Mouse (Mus musculus) adrenal gland, adult 18-20 months (tissue): Measurements from ENCODE around the gene Tiam2. TPM values are rescaled to one million over a fixed set of nuclear protein-coding genes. Genes with fewer than 3 reads are reported as not detected.

Source experiments
- DNase-seq, 2 experiments: peaks; one replicate each; pipeline ENCODE4 v3.0.0; 2021 to 2022; ENCODE audit warnings: low spot score in 2 of 2
- total RNA-seq, 2 experiments: library from RNA; stranded (reverse); gene quantifications; 1 replicate in 1 of 2; 2 replicates in 1 of 2; pipeline ENCODE4 v1.2.3; 2021

The Tiam2 gene
- total RNA-seq, 2 experiments from 2014 or later = 6.4 to 29.1 TPM

DNA sequence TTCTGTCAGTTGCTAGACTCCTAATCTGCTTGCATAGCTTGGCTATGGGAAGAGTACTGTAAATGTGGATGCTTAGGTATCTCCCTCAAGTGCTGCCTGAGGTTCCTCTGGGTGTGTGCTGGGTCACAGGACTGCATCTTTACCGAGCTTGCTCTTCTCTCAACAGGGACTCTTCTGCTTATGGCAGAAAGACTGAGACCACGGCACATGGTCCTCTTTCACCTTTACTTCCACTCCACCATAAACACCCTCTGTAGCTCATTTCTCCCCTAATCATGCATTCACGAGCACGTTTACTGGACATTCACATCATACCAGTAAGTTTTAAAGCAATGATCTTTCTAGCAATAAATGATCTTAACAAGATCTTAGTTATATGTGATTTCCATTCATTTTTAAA lies 63.4 kb downstream of the Tiam2 start:
- no peak for DNase-seq

DNA sequence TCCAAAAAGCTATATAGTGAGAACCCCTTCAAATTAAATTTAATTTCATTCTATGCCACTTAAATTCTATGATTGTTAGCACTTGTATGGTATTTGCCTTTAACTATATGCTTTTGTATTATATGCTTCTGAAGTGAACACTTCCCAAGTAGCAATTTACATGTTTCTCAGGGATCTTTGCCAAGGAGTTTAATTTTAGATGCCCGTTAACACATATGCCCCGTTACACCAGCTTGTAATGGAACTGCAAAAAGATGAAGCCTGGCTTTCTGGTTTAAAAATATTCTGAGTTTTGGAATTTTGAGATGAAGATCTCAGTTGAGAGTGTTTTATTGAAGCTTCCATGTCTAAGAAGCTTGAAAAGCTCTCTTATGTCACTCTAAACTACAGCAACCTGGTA lies 67.6 kb downstream of the Tiam2 start:
- no peak for DNase-seq

DNA sequence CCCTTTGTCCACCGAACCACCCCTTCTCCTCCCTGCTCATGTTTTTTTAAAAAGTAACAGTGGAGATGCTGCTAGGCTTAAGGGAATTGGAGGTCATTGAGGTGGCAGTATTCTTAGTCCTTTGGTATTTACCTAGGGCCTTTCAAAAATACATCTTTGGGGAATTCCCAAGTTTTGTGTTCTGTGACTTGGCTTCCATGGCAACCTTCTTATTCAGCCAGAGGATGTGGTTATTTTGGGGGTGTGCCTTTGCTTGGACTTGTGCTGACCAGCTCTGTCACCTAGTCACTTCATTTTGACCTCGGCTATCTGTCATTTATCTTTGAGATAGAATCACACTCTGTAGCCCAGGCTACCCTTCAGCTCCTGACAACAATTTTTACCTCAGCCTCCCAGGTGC lies 68.6 kb downstream of the Tiam2 start:
- DNase-seq = no peak

DNA sequence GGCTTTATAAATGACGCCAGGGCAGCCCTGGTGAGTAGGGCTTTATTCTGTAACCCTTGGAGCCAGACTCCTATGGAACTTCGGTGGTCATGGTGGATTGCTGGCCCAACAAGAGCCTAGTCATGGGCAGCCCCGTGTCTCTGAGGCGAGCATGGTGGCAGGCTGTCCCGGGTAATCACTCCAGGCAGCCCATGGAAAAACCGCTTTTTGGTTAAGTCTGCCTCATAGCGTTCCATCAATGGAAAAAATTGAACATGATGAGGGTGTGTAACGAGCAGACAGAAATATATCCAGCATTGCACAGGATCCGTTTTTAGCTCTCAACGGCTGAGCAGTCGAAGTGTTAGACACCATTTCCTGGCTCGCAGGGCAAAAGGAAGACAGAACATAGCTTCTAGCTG lies 70.5 kb downstream of the Tiam2 start:
- DNase-seq = no peak

DNA sequence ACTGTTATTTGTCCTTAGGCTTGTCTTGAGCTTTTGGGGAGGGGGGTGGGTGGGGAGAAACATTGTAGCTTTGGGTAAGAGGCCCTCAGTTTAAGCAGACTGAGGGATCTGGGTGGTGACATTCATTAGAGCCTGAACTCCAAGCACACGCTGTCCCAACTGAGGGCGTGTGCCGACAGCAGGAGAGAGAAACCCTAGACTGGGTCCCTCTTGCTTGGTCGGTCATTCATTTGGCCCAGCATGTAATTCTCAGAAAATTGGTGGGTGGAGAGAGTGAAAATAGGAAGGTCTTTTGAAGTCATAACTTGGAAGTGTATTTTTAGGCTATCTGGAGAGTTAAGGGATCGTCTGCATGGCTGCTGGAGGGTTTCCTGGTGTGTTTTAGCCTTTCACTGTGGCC lies 71.5 kb downstream of the Tiam2 start:
- no peak for DNase-seq

DNA sequence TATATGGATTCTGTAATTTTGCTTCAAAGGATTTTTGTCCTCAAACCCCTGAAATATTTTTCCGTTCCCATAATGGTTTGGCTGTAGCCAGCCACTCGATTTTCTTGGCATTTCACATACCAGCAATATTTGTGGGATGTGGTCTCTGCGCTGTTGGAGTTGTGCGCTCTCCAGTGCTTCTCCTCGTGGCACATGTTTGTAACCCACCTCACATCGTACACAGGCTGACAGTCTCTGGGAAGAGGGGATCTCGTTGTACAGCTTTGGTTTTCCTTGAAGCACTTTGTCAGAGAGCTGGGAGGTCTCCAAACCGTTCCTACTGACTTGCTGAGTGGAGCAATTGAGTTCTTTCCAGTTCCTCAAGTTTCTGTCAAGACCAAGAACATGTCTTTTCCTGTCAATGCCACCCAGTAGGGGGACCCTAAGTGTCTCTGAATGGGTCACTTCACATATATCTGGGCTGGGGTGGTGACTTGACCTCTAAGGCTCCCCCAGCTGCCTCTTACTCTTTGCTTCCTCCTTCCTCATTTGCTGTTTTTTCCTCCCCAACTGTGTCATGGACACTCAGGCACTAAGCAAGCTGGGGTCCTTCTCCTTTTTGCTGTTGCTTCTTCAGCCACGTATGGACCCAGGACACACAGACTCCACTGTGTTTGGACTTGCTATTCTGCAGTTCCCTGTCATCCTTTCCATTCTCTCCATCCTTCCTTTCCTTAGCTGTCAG lies 79.1 kb downstream of the Tiam2 start:
- no peak for DNase-seq

DNA sequence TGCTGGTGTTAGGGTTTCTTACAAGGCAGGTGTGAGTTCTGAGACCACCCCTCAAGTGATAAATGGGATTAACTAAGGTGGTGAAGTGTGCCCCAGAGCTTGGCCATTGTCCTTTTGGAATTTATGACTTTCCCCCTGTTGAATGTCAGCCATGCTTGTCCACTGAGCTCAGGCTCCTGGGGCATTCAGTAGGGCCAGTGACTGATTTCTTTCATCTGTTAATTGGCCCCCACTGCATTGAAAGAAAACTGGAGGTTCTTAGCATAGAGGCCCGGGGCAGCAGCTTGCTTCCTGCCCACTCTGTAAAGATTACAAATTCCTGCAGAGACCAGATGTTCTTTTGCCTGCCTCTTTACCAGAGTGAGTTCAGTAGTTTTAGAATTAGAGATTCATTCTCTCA lies 80.7 kb downstream of the Tiam2 start:
- no peak for DNase-seq

DNA sequence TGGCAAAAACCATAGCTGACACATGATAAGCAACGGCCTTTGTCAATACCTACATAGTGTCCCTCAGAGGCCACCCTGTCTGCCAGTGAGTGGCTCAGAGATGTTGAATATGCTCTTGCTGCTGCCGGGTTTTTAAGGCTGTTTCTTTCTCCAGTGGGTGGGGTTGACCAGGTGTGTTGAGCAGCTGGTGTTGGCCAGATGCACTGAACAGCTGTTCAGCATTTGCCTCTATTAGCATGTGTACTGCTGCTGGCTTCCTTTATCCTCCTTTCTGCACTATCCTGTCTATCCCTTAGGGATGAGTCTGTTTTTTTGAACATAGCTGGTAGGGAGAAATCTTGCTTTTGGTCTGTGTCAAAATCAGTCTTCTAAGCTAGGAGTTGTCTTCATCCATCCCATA lies 83.9 kb downstream of the Tiam2 start:
- no peak for DNase-seq

DNA sequence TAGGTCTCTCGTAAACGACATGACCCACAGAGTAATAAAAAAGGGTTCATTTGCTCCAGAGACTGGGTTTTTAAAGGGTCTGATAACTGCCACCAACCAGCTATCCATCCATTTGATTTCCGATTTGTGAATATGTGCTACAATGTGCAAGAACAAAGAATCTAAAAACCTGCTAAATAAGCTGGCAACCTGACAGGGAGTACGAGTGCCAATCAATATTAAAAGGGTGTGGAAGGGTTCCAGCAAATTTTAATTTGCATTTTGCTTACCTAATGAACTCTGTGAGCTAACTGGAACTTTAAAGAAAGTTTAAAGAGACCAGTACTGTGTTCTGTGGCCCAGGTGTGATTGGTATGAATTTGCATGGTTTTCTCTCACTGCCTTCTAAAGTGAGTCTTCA lies 86.4 kb downstream of the Tiam2 start:
- DNase-seq = no peak

DNA sequence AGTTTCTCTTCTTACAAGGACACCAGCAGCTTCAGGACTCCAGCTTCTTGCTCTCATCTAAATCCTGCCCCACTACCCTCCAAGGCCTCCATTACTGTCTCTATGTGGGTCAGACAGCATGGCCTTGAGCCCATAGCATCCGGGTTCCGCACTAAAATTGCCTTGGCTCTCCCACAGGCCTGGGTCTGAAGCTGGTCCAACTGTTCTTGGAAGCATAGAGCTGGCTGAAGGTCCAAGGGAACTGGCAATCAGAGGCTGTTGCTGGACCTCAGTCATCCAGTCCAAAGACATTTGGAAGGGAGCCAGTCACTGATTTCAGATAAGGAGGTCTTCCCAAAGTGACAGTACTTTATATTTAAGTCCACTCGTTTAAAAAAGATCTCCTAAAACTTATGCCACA lies 89.2 kb downstream of the Tiam2 start:
- DNase-seq = peak; percentile 25 to 35

DNA sequence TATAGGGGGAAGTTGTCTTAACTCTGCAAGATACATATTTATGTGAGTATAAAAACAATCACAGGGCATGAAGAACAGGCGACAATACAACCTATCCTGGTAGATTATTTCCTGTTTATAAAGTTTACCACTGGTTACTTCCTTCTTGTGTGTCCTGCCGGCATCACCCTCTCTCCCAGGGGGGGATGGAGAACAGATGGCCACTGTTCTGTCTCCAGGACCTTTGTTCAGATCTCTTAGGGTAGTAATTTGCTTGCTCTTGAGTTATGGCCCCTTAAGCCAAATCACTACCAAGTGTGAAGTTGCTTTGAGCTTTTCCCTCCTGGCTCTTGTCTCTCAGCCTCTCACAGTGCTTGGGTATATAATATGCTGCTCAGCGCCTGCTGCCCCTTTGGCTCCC lies 90.0 kb downstream of the Tiam2 start:
- no peak for DNase-seq

DNA sequence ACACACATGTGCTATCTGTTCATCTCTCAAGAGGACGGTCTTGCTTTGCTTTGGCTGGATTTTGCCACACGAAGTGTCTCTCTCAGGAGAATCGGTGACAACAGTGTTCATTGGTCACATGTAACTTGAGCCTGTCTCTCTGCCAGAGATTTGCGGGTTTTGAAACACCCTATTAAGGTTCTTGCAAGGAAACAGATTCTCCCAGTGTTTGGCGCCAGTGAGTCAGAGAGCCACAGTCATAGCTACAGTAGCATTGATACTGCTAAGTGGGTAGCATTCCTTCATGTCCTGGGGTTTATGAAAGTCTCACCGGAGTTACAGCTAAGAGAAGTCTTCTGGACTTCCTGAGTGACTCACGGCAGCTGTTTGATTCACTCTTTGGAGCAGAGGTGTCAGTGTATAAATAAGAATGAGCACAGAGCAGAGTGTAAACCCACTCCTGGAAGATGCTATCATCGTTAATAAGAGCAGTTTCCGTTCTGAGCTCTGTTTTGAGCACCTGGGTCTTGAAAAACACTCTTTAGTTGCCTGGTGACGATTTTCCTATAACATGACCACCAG lies 93.1 kb downstream of the Tiam2 start:
- no peak for DNase-seq

DNA sequence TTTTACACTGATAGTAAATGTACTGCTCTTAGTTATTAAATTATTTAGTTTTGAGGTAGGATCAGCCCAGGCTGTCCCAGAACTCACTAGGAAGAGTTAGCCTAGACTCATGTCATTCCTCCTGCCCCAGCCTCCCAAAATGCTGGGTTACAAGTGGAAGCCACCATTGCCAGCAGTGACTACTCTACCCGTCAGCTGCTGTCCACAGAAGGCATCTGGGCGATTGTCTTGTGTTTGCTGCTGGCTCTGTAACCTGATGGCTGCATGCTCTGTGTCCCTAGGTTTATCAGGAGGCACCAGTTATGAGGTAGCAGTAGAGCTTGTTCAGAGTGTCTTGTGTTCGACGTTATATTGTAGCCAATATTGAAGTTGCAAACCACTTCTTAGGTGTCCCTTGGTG lies 93.8 kb downstream of the Tiam2 start:
- no peak for DNase-seq

DNA sequence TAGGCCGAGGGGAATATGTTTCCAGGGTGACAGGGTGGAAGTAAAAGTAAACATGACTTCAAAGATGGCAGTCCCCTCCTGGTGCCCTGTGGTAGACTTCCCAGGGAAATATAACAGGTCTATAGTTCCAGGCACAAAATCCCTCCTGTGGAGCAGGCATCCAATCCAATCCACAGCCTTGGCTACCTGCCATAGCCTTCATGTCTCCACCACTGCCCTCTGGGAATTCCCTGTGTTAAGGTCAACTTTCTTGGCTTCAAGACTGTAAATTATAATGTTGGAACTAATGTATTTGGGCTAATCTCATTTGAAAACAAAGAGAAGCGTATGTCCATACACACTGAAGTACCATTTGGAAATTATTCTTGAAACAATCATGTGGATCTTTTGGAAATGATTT lies 97.0 kb downstream of the Tiam2 start:
- DNase-seq = peak in 1 of 2 experiments; percentile 14

DNA sequence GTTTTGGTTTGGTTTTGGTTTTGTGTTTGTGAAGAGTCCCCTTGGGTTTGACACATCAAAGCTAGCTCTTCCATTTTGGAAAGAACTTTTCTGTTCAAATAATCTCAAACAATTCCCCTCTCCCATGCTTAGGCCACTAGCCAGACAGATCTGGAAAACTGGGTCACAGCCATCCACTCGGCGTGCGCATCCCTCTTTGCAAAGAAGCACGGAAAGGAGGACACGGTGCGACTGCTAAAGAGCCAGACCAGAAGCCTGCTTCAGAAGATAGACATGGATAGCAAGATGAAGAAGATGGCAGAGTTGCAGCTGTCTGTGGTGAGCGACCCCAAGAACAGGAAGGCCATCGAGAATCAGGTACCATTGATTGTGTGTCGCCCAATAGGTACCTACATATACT lies 102.3 kb downstream of the Tiam2 start:
- no peak for DNase-seq

DNA sequence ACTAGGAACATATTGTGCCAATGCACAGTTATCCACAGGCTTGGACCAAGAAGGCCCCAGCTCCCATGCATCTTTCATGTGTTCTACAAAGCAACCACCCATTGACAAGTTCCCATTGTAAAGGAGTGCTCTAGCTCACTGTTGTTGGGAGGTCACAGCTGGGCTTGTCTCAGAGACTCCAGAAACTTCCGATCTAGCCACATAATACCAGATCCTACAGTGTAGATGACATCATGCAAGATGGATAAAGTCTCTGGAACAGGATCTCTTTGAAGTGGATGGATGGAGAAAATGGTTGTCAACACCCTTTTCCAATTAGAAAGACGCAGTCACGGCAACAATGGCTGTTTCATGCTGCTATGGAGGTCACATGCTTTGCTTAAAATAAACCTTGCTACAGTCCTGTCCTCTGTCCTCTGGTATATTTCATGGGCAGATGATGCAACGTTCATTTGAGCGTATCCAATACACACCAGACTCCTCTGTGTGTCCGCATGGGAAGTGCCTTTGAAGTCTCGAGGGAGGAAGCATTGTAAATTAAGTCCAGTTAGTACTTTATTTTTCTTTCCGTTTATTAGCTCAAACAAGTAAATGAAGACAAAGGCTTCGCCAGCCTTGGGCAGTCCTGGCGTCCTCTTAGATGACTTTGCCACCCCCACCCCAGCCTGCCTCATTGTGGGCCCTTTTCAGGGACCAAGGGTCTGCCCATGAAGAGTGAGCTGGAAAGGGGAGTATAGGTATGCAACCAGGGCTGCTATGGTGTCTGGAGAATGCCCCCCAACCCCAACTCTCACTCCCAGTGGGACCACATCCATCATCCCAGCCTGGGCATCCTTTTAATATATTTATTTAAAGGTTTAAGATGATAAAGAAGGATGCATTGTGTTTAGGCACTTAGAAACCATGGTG lies 106.5 kb downstream of the Tiam2 start:
- DNase-seq = no peak

DNA sequence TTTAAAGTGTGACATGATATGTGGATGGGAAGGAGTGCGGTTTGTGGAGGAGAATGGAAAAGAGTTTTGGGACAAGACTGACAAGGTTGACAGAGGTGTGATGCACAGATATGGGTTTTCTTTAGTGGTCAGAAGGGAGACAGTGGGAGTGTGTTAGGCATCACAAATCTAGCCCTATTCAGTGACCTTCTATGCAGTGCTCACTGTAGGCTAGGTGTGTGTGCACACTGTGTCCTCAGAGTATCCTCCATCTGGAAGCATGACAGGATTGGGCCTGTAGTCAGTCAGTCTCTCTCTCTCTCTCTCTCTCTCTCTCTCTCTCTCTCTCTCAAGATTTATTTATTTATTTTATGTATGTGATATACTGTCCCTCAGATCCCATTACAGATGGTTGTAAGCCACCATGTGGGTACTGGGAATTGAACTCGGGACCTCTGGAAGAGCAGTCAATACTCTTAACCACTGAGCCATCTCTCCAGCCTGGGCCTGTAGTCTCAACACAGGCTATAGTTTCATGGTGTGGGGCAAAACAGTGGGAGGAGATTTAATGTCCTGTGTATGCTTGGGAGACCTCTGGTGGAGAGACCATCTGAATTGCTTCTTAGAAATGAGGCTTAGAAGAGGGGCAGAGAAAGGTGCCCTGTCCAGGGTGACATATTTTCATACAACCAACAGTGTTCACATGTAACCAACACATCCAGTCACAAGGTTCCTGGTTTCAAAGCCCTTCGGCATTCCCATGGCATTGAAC lies 107.3 kb downstream of the Tiam2 start:
- DNase-seq = no peak

DNA sequence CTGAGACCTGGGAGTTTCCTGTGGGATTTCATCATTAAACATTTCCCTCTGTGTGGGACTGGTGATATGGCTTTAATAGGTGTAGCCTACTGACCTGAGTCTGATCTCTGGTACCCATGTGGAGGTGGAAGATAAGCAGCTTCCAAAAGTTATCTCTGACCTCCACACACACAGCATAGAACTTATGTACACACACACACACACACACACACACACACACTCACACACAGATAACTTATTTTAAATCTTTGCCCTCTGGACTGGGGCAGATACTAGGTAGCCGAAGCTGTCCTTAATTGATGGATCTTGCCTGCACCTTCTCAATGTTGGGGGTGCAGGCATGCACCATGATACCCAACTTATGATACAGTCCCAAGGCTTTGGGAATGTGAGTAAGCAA lies 108.9 kb downstream of the Tiam2 start:
- DNase-seq = no peak

DNA sequence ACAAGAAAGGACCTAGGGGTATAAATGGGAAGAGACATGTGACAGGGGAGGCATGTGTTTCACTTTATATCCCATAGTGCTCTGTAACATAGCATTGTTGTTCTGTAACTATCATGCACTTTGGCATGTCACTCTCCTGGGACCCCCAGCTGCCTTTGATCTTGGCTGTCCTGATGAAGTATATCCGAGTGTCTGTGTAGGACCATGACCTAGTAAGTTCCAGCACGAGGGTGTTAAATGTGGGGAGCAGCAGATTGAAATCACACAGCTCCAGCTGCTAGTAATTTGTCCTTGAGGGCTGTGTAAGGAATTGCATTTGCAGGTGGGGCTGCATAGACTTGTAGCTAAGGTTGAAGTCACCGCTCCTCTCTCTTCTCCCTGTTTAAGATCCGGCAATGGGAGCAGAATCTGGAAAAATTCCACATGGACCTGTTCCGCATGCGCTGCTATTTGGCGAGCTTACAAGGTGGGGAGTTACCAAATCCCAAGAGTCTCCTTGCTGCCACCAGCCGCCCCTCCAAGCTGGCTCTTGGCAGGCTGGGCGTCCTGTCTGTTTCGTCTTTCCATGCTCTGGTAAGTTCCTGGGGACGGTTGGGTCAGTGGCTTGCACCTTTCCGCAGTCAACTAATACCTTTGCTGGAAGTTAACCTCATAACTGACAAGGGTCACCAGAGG lies 110.6 kb downstream of the Tiam2 start:
- no peak for DNase-seq

DNA sequence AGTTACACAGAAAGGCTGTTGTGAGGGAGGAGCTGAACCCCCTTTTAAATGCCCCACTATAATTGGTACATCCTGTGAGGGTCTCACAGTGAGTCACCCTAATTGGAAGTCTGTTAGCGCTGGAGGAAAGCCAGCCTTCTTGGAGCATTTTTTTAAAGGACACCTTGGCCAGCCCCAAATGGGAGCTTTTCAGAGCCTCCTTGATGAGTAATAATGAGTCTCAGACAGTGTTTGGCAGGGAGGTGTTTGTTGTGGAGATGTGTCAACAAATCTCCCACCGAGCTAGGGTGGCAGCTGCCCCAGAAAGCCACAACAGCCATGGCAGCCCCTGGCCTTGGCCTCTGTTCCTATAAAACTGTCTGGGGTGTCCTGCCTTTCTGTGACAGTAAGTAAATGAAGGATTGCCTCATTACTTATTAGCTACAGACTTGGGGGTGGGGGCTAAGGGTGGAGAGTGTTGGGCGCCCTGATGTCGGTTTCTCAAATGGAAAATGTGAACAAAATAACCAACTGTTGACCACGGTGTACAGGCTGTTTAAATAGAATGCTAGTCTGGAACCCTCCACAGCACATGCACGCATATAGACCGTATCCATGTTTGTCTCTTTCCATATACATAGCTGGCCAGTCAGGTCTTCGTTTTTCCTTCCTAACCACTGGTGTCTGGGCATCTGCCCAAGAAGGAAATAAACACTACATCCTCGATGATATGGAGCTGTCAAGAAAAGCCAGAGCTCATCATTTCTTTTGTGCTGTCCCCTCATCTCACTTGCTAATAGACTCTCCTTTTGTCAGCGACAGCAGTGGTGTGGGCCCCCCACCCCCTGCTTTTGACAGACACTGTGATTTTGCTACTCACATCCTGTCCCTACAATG lies 116.4 kb downstream of the Tiam2 start:
- DNase-seq = no peak
